Mouse (Mus musculus) small intestine, adult 2 months (tissue): ENCODE data around the gene Pappa2.

Experiments used
- CTCF ChIP-seq: fragments of 200-500 bp; IDR thresholded peaks from 2 replicates; pipeline ENCODE4 v1.5.1; 2012; ENCODE audit warnings: low read depth, mild to moderate bottlenecking, control low read depth, inconsistent platforms, low read length, moderate library complexity, mixed read lengths; ENCODE audit not compliant: insufficient replicate concordance, insufficient read length; ENCODE audit errors: extremely low read depth
- POLR2A ChIP-seq: fragments of 200-500 bp; IDR thresholded peaks from 2 replicates; pipeline ENCODE4 v1.6.1; 2012; ENCODE audit warnings: low read depth, mild to moderate bottlenecking, control low read depth, inconsistent platforms, low read length, moderate library complexity

DNA sequence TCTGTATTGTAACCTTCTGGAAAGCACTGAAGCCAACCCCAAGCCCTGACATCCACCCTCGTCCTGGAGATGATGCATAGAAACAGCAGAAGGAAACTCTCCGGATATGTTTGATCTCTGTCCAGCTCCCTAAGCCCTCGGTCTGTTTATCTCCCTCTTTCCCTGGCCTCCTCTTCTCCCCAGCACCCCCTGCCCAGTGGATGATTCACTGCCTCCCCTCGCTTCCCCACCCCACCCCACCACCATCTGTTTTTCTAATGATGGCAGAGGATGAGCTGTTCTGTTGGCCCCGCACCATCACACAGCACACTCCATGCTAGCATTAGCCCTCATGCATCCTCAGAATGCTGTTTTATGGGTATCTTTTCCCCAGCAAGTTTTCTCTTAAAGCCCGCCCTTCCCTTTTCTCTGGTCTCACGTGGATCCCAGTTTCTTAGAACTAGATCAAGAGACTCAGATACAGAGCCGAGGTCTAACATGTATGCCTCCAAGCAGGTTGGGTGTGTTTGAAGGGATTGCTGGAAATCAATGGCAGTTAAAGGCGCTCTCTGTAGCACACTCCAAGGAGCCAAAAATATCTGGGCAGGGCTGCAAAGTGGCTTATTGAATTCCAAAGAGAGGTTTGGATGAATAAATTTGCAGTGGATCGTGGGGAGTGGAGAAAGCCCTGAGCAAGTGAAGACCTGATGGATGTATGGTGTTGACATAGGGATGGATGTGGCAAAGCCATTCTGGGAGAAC lies 231.8 kb downstream of the Pappa2 start:
- TF ChIP-seq CTCF (no peak), POLR2A (no peak)
